Mouse (Mus musculus): ENCODE results near the gene Cry1. TPM values are rescaled to one million over a fixed set of nuclear protein-coding genes. Genes with fewer than 3 reads are reported as not detected.

Cry1 gene
- polyA plus RNA-seq (2014; fragmentation: Illumina TruSeq; extraction: RNeasy Lipid Tissue Mini Kit (QIAGEN cat#74804); ENCODE audit: low read depth, low replicate concordance): 27.0 TPM

DNA sequence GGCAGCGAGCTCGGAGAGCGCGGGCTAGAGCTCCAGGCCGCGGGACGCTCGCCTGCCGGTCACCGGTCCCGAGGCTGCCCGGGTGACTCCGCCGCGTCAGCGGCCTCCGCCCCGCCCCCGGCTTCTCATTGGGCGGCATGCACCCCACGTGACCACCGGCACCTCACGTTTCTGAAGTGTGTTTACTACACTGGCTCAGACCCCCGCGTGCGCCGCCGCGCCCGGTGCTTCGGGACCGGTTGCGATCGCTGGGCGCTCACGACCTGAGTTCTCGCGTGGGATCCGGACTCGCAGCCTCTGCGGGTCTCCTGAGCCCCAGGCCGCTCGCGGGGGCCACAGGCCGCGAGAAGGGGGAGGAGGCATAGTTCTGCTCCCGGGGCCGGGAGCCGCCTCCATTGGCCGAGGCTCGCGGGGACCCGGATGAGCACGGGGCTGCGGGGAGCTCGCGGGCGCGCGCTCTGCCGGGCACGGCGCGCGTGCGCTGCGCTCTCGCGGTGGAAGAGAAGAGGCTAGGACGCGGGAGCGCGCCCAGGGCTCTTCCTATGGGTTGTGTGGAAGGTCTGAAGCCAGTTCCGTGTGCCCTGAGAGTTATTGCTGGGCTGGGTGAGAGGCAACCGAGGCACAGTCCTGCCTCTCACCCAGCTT lies at the start of gene Cry1:
Cry1 (minus strand) TSS at position 101 of the 645 bp plus-strand sequence.

DNA sequence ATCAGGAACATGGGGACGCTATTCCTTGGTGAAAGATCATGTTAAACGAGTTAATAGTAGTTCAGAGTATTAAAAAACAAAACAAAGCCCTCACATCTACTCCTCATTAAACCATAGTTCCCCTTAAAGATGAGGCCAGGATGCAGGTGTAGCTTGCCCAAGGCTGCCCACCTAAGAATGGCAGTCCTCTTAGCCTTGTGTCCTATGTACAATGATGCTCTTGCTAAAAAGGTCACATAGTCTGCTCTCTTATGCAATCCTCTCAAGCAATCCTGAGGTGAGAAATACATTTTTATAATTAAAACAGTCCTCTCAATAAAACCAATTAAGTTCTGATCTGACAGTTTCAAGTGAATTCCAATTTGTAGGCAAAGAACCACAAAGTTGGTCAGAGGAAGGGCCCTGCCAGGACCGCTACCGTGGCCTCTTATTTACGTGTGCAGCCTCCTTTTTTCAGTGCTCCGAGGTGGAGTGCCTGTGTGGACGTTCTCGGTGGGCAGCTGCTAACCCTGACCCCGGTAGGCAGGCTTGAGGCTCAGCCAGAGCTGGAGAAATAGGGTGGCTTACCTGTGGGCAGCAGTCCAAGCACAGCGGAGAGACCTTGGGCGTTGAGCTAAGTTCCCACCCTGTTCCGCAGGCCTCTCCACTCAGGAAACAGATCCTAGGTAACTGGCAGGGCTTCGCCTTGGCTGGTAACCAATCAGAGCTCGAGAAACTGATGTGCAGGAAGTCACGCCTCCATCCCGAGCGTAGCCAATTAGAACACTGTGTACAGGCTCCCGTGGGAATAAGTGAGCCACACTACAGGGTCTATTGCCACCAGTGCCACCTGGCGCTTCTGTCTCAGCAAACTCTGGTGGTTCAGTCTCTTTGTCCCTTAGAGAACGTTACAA lies 57.2 kb downstream of the Cry1 start, which contains the start of gene Mterf2:
Mterf2 (minus strand) TSS at position 633 of the 893 bp plus-strand sequence.

GRCm38 (mm10) chr10:85102247-85103084 lies 82.4 kb downstream of the Cry1 start, which contains the start of the genes Fhl4 and Tmem263:
Fhl4 (minus strand) TSS chr10:85102495.
Tmem263 (plus strand) TSS chr10:85102627.

Other genes starting within 250 kb of the Cry1 start
- 0.32 TPM for gene Fhl4, start 82.6 kb downstream of the Cry1 start, polyA plus RNA-seq (2014; fragmentation: Illumina TruSeq; extraction: RNeasy Lipid Tissue Mini Kit (QIAGEN cat#74804); ENCODE audit: low read depth, low replicate concordance)
- 62.7 TPM for gene Tmem263, start 82.4 kb downstream of the Cry1 start, polyA plus RNA-seq (2014; fragmentation: Illumina TruSeq; extraction: RNeasy Lipid Tissue Mini Kit (QIAGEN cat#74804); ENCODE audit: low read depth, low replicate concordance)
- 34.9 TPM for gene Mterf2, start 57.0 kb downstream of the Cry1 start, polyA plus RNA-seq (2014; fragmentation: Illumina TruSeq; extraction: RNeasy Lipid Tissue Mini Kit (QIAGEN cat#74804); ENCODE audit: low read depth, low replicate concordance)
- 2.1 TPM for gene Btbd11, start 201.8 kb upstream of the Cry1 start, polyA plus RNA-seq (2014; fragmentation: Illumina TruSeq; extraction: RNeasy Lipid Tissue Mini Kit (QIAGEN cat#74804); ENCODE audit: low read depth, low replicate concordance)

Data from sigmoid colon, adult 10 weeks (tissue).